Mouse (Mus musculus) ES-E14 (cell line): ENCODE results near the gene Mccc1.

ENCODE experiments used
- CHD2 ChIP-seq: IDR thresholded peaks from 2 replicates; pipeline ENCODE4 v1.6.1; 2014; ENCODE audit warnings: mild to moderate bottlenecking, low read depth, low read length, inconsistent platforms
- ZC3H11A ChIP-seq: IDR thresholded peaks from 2 replicates; pipeline ENCODE4 v1.6.1; 2012; ENCODE audit warnings: low read depth, mild to moderate bottlenecking, inconsistent platforms, low read length, borderline replicate concordance

DNA sequence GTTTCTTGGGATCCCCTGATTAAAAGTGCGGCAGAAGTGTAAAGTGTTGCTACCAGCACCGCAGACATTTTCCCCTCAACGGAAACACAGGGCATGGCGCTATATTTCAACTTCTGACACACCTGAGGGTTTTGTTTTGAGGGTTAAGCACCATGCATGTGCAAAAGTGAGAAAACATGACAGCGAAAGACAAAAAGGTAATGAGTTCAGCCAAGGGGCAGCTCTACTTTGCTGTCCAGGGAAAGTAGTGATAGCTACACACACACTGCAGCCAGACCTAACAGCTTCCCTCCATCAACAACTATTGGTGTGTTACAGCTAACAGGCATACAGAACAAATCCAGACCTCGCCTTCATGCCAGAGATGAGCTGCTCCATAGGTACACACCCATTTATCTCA lies 46.7 kb downstream of the Mccc1 start:
- no peak for TF ChIP-seq CHD2
- TF ChIP-seq ZC3H11A: no peak
